Mouse (Mus musculus) heart, embryonic 11.5 days (tissue): ENCODE data around the gene Cenpi. TPM values are rescaled to one million over a fixed set of nuclear protein-coding genes. Genes with fewer than 3 reads are reported as not detected.
A peak's percentile ranks its signal among the peaks of the same experiment; 100 is the strongest.

Experiments used
- ATAC-seq: fragments of 200-750 bp; cut with Nextera tagmentation; replicated peaks from 2 replicates; pipeline ENCODE4 v1.8.0; 2017; ENCODE audit warnings: moderate library complexity; ENCODE audit not compliant: insufficient number of reproducible peaks, low FRiP score, low TSS enrichment
- H3K27ac ChIP-seq: fragments of 300-500 bp; sonication (generic); 2 replicates; pipeline ENCODE4 v1.5.1; 2014; ENCODE audit warnings: mild to moderate bottlenecking, low read depth, low read length
- H3K27me3 ChIP-seq: fragments of 300-500 bp; sonication (generic); 2 replicates; pipeline ENCODE4 v1.6.1; 2014; ENCODE audit warnings: mild to moderate bottlenecking, low read length, mixed read lengths; ENCODE audit not compliant: control insufficient read depth, insufficient read depth
- H3K36me3 ChIP-seq: fragments of 300-500 bp; sonication (generic); 2 replicates; pipeline ENCODE4 v1.6.1; 2014; ENCODE audit warnings: mild to moderate bottlenecking, low read length, moderate library complexity, mixed read lengths; ENCODE audit not compliant: control insufficient read depth, insufficient read depth
- H3K4me1 ChIP-seq: fragments of 300-500 bp; sonication (generic); 2 replicates; pipeline ENCODE4 v1.6.1; 2014; ENCODE audit warnings: low read length; ENCODE audit not compliant: control insufficient read depth, insufficient read depth
- H3K4me2 ChIP-seq: fragments of 300-500 bp; sonication (generic); 2 replicates; pipeline ENCODE4 v1.6.1; 2014; ENCODE audit warnings: mild to moderate bottlenecking, moderate library complexity
- H3K4me3 ChIP-seq: fragments of 300-500 bp; sonication (generic); 2 replicates; pipeline ENCODE4 v1.5.1; 2014; ENCODE audit warnings: low read depth, low read length
- H3K9ac ChIP-seq: fragments of 300-500 bp; sonication (generic); 2 replicates; pipeline ENCODE4 v1.6.1; 2014; ENCODE audit warnings: mild to moderate bottlenecking, low read depth, low read length, moderate library complexity
- H3K9me3 ChIP-seq: fragments of 300-500 bp; sonication (generic); replicated peaks from 2 replicates; pipeline ENCODE4 v1.6.1; 2016; ENCODE audit warnings: low read length; ENCODE audit not compliant: control insufficient read depth
- WGBS: fragments of 180-500 bp; shearing (Covaris S2); extraction: QIAGEN DNeasy Blood & Tissue Kit; methylation state at CpG from one replicate; pipeline ENCODE4 v1.1.7; 2014; ENCODE audit not compliant: insufficient replicate concordance; 5-methylcytosine and 5-hydroxymethylcytosine counted together
- polyA plus RNA-seq: library from polyadenylated mRNA; unstranded; fragments of >200 nt; fragmentation: Nextera tagmentation; extraction: Ambion mirVana; gene quantifications from 2 replicates; pipeline ENCODE4 v1.2.1, GENCODE M21; 2014

The Cenpi gene
- polyA plus RNA-seq = 28.6 and 28.7 TPM in 2 replicates

DNA sequence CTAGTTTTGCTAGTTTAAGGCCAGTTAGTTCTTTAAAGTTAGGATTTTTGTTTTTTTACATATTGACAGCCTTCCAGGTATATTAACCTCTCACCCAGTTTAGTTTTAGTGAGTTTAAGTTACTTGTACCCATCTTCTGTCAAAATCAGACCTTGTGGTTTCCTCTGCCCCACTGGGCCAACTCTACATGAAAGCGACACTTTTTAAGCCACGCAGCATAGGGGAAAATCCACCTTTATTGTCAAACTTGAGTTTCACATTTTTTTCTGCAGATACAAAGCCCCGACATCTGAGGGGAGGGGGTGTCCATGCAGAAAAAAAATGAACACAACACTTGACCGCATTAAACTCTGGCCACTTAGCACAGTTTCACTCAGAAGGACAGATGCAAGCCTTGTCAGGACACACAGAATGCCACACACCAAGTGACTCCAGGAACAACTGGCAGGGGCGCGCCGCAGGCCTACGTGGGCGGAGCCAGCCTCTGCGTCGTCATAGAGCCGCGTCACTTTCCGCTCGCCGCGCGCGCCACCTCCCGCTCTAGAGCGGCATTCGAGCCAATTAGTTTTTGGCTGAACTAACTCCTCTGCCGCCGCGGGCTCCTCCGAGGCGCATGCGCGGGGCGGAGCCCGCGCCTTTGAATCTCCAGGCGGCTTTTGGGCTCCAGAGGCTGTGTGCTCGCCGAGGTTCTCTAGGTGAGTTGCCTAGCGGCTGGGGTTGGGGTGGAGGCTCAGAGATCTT is at the start of gene Cenpi:
Gene Cenpi, plus strand, starts transcription at position 551 of the 741 bp plus-strand sequence.
- Histone ChIP-seq H3K9me3 (no peaks in the 10 kb centered on the region), H3K36me3 (no peaks in the 10 kb centered on the region), H3K4me2 (peak within 1 kb of the TSS; percentile 58), H3K27me3 (no peaks in the 10 kb centered on the region), H3K27ac (no peak within 1 kb of the TSS), H3K4me1 (no peaks in the 10 kb centered on the region), H3K9ac (peak within 1 kb of the TSS; percentile 71), H3K4me3 (peak within 1 kb of the TSS; percentile 38)
- ATAC-seq = peak; percentile 94
- WGBS = 25% methylated on average over 36 of the region's 36 CpGs

DNA sequence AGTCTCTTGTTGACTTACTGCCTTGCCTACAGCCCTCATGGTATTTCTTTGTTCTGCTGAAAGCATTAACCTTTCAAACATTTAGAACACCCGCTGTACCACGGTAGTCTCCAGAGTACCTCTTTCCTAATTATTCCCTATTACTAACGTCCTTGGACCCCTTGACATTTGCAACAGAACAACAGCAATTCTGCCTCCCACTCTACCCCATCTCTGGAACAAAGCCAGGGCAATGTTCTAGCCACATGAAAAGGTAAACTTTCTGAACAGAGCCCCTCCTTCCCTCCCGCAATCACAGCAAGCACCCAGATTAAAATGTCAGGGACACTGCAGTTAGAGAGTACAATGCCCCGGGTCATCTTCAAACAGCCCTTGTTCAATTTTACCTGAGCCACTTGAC is 46.7 kb upstream of the Cenpi start:
- 75% methylated on average over 5 of the region's 5 CpGs for WGBS
- Histone ChIP-seq H3K4me1 (no peaks in the 10 kb centered on the region), H3K36me3 (0 out of 2 replicates have a peak, but pooled peaks cover 2% of the 10 kb centered on the region), H3K27me3 (no peaks in the 10 kb centered on the region), H3K4me2 (no peak overlapping the region), H3K9me3 (no peaks in the 10 kb centered on the region), H3K4me3 (no peak overlapping the region), H3K27ac (no peak overlapping the region), H3K9ac (no peak overlapping the region)
- ATAC-seq = no peak

GRCm38 (mm10) chrX:134262129-134262528 is 45.8 kb upstream of the Cenpi start:
- 0 out of 2 replicates have a peak, but pooled peaks cover 2% of the 10 kb centered on the region for H3K36me3 ChIP-seq
- no peaks in the 10 kb centered on the region for H3K9me3 ChIP-seq
- no peak overlapping the region for H3K9ac ChIP-seq
- H3K4me2 ChIP-seq = no peak overlapping the region
- WGBS = 79% methylated on average over 11 of the region's 11 CpGs
- no peak overlapping the region for H3K4me3 ChIP-seq
- no peak overlapping the region for H3K27ac ChIP-seq
- no peaks in the 10 kb centered on the region for H3K4me1 ChIP-seq
- ATAC-seq = no peak
- no peaks in the 10 kb centered on the region for H3K27me3 ChIP-seq

DNA sequence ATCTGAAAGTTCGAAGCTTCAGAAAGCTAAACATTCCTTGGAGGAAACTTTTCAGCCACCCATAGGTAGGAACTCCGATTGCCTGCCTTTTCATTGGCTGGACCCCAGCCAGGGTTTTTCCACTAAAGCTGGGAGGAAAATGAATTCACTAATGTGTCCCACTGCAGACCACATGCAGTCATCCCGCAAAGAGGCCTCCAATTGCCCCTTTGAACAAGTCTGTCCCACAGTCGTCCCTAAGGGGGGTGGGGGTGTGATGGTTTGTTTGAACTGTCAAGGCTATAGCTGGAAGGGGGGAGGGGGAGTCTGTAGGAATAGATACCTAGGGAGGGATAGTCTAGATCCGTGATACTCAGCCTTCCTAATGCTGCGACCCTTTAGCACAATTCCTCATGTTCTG is 32.2 kb upstream of the Cenpi start:
- Histone ChIP-seq H3K9me3 (no peaks in the 10 kb centered on the region), H3K36me3 (no peaks in the 10 kb centered on the region), H3K27ac (peak overlapping the region; percentile 87), H3K27me3 (no peaks in the 10 kb centered on the region), H3K4me2 (peak overlapping the region; percentile 56), H3K4me3 (no peak overlapping the region), H3K4me1 (no peaks in the 10 kb centered on the region), H3K9ac (peak overlapping the region; percentile 52)
- WGBS = 19% methylated on average over 6 of the region's 6 CpGs
- ATAC-seq = peak; percentile 53

DNA sequence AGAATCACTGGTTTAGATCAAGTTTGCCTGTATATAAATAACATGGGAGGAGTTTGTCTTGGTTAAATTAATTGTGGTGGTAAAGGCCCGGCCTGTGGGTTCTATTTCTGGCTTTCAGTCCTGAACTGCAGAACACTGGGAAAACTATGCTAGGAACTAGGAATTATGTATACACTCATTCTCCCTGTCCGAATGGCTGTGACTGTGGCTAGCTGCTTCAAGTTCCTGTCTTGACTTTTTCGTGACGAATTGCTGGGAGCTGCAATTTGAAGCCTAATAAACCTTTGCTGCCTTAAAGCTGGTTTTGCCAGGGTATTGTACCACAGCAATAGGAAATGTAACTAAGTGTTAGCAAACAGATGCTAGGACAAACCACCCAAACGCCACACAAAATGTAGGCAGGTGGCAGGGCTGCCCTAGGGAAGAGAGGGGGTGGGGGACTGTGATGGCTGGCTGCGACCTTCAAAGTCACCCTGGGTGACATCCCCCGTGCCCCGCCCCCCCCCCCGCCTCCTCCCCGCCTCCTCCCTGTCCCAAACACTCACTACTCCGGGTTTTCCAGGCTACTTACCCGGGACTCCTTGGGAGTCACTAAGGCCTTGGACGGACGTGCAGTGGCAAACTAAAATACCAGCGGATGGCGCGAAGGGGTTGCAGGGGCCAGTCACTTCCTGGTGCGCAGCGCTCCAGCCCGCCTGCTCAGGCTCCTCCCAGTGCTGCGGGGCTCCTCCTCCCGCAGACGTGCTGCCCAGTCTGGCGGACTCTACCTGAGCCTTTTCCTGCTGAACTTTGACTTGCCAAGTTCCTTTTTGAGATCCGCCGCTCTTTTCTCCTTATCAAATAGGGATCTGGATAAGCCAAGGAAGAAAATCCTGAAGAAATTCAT is 31.4 kb upstream of the Cenpi start, which contains the start of gene Trmt2b:
Gene Trmt2b, minus strand, starts transcription at position 710 of the 886 bp plus-strand sequence.
- ATAC-seq = peak; percentile 86
- Histone ChIP-seq H3K4me3 (peak within 1 kb of the TSS; percentile 43), H3K4me1 (no peaks in the 10 kb centered on the region), H3K36me3 (no peaks in the 10 kb centered on the region), H3K9ac (peak within 1 kb of the TSS; percentile 52), H3K27me3 (no peaks in the 10 kb centered on the region), H3K4me2 (peak within 1 kb of the TSS; percentile 56), H3K9me3 (no peaks in the 10 kb centered on the region), H3K27ac (peak within 1 kb of the TSS; percentile 87)
- 15% methylated on average over 19 of the region's 26 CpGs for WGBS

DNA sequence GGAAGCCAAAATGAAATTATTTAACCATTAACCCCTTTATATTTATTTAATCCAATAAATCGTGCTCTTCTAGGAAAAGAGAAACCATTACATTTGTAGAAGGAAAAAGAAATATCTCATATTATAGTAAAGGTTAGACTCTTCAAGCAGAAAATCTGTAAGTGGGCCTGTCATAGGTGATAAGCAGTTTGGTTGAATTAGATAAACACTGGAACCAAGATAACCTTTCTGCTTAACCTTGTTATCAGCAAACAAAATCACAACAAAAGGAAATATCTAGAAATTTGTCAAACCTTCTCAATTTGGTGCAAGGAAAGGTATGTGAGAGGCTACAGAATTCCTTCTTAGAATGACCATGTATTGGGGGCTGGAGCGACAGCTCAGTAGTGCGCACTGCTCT is 27.4 kb upstream of the Cenpi start:
- H3K4me3 ChIP-seq = no peak overlapping the region
- H3K36me3 ChIP-seq = no peaks in the 10 kb centered on the region
- WGBS = 75% methylated on average over 3 of the region's 3 CpGs

DNA sequence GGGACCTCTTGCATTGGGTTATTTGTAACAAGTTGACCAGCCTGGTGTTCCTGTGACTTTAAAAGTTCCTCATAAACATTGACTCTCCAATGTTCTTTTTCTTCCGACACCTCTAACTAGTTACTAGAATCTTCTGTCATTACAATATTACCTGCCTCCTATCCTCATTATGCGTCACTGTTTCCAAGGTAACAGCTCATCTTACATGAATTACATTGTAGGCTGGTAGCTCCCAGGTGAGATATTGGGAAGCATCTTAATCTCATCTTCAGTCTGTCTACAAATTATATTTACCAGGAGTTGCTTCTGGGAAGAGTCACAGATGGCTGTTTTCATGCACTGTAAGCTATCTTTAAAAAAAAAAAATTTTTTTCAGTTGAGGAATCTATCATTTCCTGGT is 22.8 kb upstream of the Cenpi start:
- Histone ChIP-seq H3K9ac (no peak overlapping the region), H3K36me3 (no peaks in the 10 kb centered on the region), H3K9me3 (no peaks in the 10 kb centered on the region), H3K4me3 (no peak overlapping the region), H3K27me3 (no peaks in the 10 kb centered on the region), H3K27ac (no peak overlapping the region), H3K4me2 (no peak overlapping the region), H3K4me1 (no peaks in the 10 kb centered on the region)
- WGBS = 89% methylated on average over 2 of the region's 2 CpGs
- no peak for ATAC-seq

More for the DNA sequence above, 27.4 kb upstream of the Cenpi start:
- no peak for ATAC-seq
- no peaks in the 10 kb centered on the region for H3K9me3 ChIP-seq
- no peak overlapping the region for H3K27ac ChIP-seq
- no peak overlapping the region for H3K9ac ChIP-seq
- no peak overlapping the region for H3K4me2 ChIP-seq
- no peaks in the 10 kb centered on the region for H3K4me1 ChIP-seq
- no peaks in the 10 kb centered on the region for H3K27me3 ChIP-seq

GRCm38 (mm10) chrX:134285791-134286190 is 22.1 kb upstream of the Cenpi start:
- H3K9me3 ChIP-seq = no peaks in the 10 kb centered on the region
- no peak for ATAC-seq
- no peak overlapping the region for H3K4me3 ChIP-seq
- no peaks in the 10 kb centered on the region for H3K27me3 ChIP-seq
- no peaks in the 10 kb centered on the region for H3K36me3 ChIP-seq
- H3K4me1 ChIP-seq = no peaks in the 10 kb centered on the region
- no peak overlapping the region for H3K4me2 ChIP-seq
- H3K27ac ChIP-seq = no peak overlapping the region
- no peak overlapping the region for H3K9ac ChIP-seq
- WGBS = 61% methylated on average over 4 of the region's 4 CpGs
